Mouse (Mus musculus): ENCODE measurements around the gene Agtr1a.

DNA sequence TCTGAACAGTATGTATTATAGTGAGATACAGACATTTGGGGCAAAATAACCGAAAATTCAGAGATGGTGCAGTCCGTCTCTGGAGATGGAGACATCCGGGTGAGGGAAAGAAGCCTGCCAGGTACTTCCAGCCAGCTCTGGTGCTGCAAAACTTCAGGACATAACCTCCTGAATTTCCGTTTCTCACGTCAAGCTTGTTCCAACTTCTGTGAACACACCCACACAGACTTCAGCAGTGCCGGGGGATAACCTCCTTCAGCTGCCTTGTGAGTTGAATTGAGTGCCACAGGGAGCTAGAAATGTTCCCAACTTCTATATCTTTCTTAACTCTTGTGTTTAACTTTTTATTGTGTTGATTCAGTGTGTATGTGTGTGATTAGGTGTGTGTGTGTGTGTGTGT is 4.4 kb upstream of the Agtr1a start:
- TF ChIP-seq MAX (IDR thresholded peaks at IDR 0.05; ENCODE audit: low read depth) (no peak), POLR2A (IDR thresholded peaks at IDR 0.05; ENCODE audit: insufficient read length, low read depth) (no peak)

Data from myocyte (in vitro differentiated cells).